In genomic region chr8:128065127-128065526, GRCm38 (mm10) we compare ENCODE assay signal across 15 mouse cellular contexts.
"Had no signal": no experiment of that assay in that cellular context is flagged by ENCODE, and none has a peak within 500 bp of the region (broad histone marks: within the 10 kb centered on the region; RNA-seq: fewer than 3 reads in every experiment).

No protein-coding gene starts in this region.

- H3K9me3 ChIP-seq: liver, embryonic 13.5 days; midbrain, embryonic 12.5 days; neural tube, embryonic 13.5 days had no signal

- ATAC-seq: liver, postnatal 0 days; midbrain, embryonic 16.5 days had no signal

- H3K27ac ChIP-seq: layer of hippocampus, adult 2 months; liver, embryonic 13.5 days; midbrain, embryonic 12.5 days; neural tube, embryonic 13.5 days had no signal

- H3K27me3 ChIP-seq: liver, embryonic 13.5 days; midbrain, embryonic 12.5 days; neural tube, embryonic 13.5 days had no signal

- H3K4me2 ChIP-seq: liver, embryonic 13.5 days; midbrain, embryonic 12.5 days; neural tube, embryonic 13.5 days had no signal

- DNase-seq: kidney, adult 11 months; kidney, adult 9 months; kidney, postnatal 10 days; kidney, postnatal 4 days; liver; liver, embryonic 13.5 days; liver, postnatal 0 days; retina, postnatal 1 day; right cerebral cortex, postnatal 4 days; thymus, postnatal 4 days had no signal

- H3K9ac ChIP-seq: liver, embryonic 13.5 days; liver, postnatal 0 days; midbrain, embryonic 12.5 days; neural tube, embryonic 13.5 days had no signal

- H3K4me3 ChIP-seq: layer of hippocampus, adult 2 months; liver, embryonic 13.5 days; megakaryocyte, embryonic 14.5 days; midbrain, embryonic 12.5 days; neural tube, embryonic 13.5 days had no signal

- H3K4me1 ChIP-seq: liver, embryonic 13.5 days; megakaryocyte, embryonic 14.5 days; midbrain, embryonic 12.5 days; neural tube, embryonic 13.5 days had no signal

- H3K36me3 ChIP-seq: liver, embryonic 13.5 days; midbrain, embryonic 12.5 days; neural tube, embryonic 13.5 days had no signal
